Mouse (Mus musculus) gonadal fat pad, adult 2 months (tissue): ENCODE data around the gene Nos2. TPM values are rescaled to one million over a fixed set of nuclear protein-coding genes. Genes with fewer than 3 reads are reported as not detected.

ENCODE experiments used
- DNase-seq: peaks from one replicate; pipeline ENCODE4 v3.0.0-alpha.2; 2012; ENCODE audit warnings: low read depth
- polyA plus RNA-seq: library from polyadenylated mRNA; depleted of rRNA; stranded (reverse); fragments of >200 nt; gene quantifications from 2 replicates; pipeline ENCODE4 v1.2.3, GENCODE M21; 2012

Gene Nos2
- polyA plus RNA-seq, 1 experiment, result 4.8 TPM

- DNase-seq, result no peak
Observed at GRCm38 (mm10) chr11:78959367-78959766, 38.8 kb downstream of the Nos2 start.

GRCm38 (mm10) chr11:78959841-78960520, 39.4 kb downstream of the Nos2 start:
- no peak for DNase-seq

- DNase-seq, result no peak
Observed at GRCm38 (mm10) chr11:78961221-78961620, 40.6 kb downstream of the Nos2 start.

- no peak for DNase-seq
Observed at GRCm38 (mm10) chr11:78967371-78967770, 46.8 kb downstream of the Nos2 start.

GRCm38 (mm10) chr11:78968121-78968520, 47.5 kb downstream of the Nos2 start:
- DNase-seq, result no peak

GRCm38 (mm10) chr11:78971096-78971495, 50.5 kb downstream of the Nos2 start:
- DNase-seq, result no peak

GRCm38 (mm10) chr11:78971746-78972145, 51.2 kb downstream of the Nos2 start:
- DNase-seq, result no peak

- no peak for DNase-seq
Observed at GRCm38 (mm10) chr11:78972328-78972727, 51.7 kb downstream of the Nos2 start.

GRCm38 (mm10) chr11:78972811-78973351, 52.3 kb downstream of the Nos2 start:
- DNase-seq, result no peak

- peak; percentile 49 for DNase-seq
Observed at GRCm38 (mm10) chr11:78973381-78974150, 53.0 kb downstream of the Nos2 start.

GRCm38 (mm10) chr11:78976731-78977510, 56.3 kb downstream of the Nos2 start:
- DNase-seq, result no peak

- DNase-seq, result peak; percentile 46
Observed at GRCm38 (mm10) chr11:78978176-78979019, 57.8 kb downstream of the Nos2 start.

GRCm38 (mm10) chr11:78980083-78980634, 59.6 kb downstream of the Nos2 start:
- DNase-seq, result no peak

- no peak for DNase-seq
Observed at GRCm38 (mm10) chr11:78982042-78982441, 61.5 kb downstream of the Nos2 start.

- DNase-seq, result no peak
Observed at GRCm38 (mm10) chr11:78982513-78983291, 62.1 kb downstream of the Nos2 start.

- no peak for DNase-seq
Observed at GRCm38 (mm10) chr11:78983539-78983938, 63.0 kb downstream of the Nos2 start.

GRCm38 (mm10) chr11:78984483-78985177, 64.0 kb downstream of the Nos2 start, which contains the start of gene Lgals9:
Gene Lgals9 (minus strand): TSS chr11:78984946.
- no peak for DNase-seq

GRCm38 (mm10) chr11:78985505-78985904, 64.9 kb downstream of the Nos2 start:
- DNase-seq, result no peak

GRCm38 (mm10) chr11:78986311-78987002, 65.9 kb downstream of the Nos2 start:
- DNase-seq, result no peak
